Mouse (Mus musculus) adipose tissue, adult 10 weeks (tissue): ENCODE results near the gene Gm10490. TPM values are rescaled to one million over a fixed set of nuclear protein-coding genes. Genes with fewer than 3 reads are reported as not detected.

ENCODE experiments used
- polyA plus RNA-seq: library from polyadenylated mRNA; stranded (reverse); fragments of 350-450 nt; fragmentation: Illumina TruSeq; extraction: RNeasy Lipid Tissue Mini Kit (QIAGEN cat#74804); gene quantifications from one replicate; pipeline ENCODE4 v1.2.3, GENCODE M21; 2014; ENCODE audit warnings: low read depth, low replicate concordance

Gm10490 gene
- polyA plus RNA-seq: not detected

DNA sequence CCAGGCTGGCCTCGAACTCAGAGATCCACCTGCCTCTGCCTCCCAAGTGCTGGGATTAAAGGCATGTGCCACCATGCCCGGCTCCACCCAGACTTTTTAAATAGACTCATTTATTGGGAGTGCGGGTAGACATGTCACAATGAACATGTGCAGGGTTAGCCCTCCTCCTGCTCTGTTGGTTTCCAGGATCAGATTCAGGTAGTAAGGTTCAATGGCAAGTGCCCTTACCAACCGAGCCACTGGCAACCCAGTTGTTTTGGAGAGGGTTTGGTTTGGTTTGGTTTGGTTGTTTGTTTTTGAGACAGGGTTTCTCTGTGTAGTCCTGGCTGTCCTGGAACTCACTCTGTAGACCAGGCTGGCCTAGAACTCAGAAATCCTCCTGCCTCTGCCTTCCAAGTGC, at the start of gene Gm10490:
Gm10490 (plus strand) TSS at position 301 of the 400 bp plus-strand sequence.

DNA sequence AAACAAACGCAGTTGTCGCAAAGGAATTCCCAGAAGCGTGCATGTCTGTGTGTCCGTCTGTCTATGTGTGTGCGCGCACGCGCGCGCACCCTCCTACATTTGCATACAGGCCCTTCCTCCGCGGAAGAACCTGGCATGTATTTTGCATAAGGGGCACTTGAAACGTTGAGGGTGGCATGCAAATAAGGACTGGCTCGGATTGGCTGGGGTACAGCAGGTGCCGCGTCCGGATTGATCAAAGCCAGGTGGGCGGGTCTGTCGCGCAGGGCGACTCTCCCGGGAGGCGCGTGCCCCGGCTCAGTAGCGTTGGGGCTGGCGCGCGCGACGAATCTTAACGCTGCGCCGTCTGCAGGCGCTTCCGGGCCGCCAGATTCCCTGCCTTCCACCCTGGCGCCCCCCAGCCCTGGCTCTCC, 31.3 kb upstream of the Gm10490 start, which contains the start of gene Pim2:
Pim2 (plus strand) TSS at position 256 of the 413 bp plus-strand sequence.

DNA sequence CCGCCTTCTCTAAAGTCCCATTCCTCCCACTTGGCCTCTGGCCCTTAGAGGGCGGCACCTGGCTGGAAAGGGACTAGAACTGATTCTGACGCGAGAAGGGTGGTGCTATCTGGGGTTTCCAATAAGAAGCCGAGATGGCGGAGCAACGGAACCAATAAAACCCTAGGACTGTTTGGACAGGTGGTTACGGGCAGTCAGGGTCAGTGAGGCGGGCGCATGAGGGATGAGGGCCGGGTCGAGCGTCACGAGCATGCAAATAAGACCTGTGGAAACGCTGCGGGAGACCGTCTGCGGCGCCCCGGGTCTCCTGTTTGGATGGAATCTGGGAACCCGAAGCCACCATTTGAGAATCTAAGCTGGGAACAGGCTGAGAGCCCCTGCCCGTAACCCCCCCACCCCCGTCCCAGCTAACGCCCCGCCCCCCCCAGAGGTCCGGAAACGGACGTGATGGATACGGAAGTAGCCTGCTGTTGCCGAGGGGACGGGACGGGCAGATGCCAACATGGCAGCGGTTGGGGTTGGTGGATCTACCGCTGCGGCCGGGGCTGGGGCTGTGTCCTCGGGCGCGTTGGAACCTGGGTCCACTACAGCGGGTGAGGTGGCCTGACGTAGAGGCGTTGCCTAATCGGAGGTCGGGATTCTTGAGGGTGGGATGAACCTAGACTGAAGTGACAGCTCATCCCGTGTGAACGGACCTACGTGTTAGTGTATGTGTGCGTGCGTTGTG, 25.3 kb upstream of the Gm10490 start, which contains the start of gene Slc35a2:
Slc35a2 (plus strand) TSS at position 188 of the 727 bp plus-strand sequence.

DNA sequence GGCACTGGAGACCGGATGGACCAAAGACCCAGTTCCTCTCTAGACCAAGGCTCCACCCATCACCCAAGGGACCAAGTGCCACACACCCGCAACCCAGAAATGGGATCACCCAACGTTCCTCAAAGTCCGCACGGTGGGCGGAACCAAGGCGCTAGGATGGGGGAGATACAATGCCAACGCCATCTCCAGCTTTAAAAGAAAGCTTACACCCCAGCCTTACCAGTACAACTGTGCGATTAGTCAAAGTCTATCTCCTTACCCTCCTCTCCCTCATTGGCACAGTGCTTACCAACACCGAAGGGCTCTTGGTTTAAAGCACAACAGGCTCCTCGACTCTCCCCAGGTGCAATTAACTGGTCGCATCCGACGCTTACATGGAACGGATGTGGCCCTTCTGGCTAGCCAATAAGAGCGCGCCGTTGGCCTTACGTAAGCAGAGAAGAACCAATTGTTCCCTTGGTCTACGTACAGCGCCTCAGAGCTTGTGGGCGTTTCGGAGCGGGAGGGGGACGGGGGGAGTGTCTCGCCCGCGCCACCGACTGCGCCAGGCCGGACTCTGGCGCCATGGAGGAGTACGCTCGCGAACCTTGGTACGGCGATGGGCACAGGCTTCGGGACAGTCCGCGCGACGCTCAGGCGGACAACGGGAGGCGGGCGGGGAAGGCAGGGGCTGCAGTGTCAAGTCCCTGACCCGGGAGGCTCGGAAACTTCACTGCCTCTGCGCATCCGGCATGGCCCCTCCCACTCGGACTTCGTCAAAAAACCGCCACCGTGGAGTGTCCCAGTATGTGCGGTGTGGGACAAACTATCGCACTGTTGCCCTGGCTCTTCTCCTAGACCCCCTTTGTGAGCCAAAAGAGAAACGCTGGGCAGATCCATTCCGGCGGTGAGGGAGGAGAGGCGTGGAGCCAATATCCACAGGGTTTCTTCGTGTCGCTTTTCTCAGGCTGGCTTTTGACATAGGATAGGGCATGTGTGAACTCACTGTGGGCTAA, 10.2 kb upstream of the Gm10490 start, which contains the start of the genes Pqbp1 and Timm17b:
Pqbp1 (minus strand) TSS at position 390 of the 995 bp plus-strand sequence.
Timm17b (plus strand) TSS at position 478 of the 995 bp plus-strand sequence.

DNA sequence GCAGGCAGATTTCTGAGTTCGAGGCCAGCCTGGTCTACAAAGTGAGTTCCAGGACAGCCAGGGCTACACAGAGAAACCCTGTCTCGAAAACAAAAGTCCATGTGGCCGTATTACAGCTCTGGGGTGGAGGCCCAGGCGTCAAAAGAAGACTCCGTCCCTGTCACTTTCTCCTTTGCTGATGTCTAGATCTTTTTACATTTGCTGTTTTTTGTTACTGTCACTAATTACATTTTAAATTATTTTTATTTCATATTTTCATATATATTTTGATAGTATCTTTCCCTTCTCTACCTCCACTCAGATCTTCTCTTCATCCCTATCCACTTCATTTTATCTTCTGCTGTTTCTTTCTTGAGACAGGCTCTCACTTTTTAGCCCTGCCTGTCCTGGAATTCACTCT, 1.6 kb upstream of the Gm10490 start, which contains the start of gene Gm10491:
Gm10491 (minus strand) TSS at position 101 of the 400 bp plus-strand sequence.

DNA sequence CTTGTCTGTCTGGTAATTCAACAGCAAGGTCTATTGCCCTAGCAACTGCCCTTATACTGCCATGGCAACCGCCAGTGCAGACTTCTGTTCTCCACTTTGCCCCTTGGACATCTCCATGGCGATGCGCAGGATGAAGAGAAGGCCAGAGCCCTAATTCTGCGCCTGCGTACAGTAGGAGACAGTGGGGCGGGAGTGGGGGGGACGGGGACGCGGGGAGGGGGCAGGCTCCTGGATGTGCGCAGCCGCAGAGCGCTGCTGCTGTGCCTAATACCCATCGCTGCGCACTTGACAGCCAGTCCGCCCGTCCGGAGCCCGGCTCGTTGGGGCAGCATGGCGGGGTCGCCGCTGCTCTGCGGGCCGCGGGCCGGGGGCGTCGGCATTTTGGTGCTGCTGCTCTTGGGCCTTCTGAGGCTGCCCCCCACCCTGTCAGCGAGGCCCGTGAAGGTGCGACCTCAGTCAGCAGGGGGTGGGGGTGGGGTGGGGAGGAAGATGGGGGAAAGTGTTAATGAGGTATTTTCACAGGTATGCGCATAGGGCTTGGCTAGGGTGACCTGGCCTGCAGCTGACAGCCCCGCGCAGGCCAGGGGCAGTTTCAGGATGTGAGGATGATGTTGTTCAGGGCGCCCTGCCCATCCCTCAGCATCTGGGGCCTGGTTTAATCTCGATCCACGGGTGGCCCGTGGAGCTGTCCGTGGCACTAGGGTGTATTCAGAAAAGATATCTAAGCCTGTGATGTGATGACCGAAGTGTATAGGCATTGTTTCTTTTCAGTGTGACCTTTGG, 10.4 kb downstream of the Gm10490 start, which contains the start of gene Pcsk1n:
Pcsk1n (plus strand) TSS at position 222 of the 783 bp plus-strand sequence.

DNA sequence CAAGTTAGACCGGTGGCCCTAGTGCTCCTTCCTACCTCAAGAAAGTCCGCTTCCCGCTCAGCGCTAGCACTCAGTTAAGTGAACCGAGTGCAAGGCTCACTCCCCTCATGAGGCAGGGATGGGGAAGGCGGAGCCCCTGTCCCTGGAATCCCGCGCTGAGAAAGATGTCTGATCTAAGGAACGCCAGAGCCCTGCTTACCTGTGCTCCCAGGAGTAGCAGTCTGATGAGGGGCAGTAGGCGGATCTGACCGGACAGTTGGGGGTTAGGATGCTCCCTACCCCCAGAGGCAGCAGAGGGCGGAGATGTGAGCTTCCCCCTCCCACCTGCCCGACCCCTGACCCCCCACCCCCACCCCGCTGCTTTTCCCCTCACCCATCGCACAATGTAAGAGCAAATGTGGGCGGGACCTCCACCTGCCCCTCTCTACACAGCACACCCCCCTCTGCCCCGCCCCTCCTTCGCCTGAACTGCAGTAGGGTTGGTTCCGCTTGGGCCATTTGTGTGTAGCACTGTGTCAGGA, 19.0 kb downstream of the Gm10490 start, which contains the start of gene Eras:
Eras (minus strand) TSS at position 338 of the 521 bp plus-strand sequence.

DNA sequence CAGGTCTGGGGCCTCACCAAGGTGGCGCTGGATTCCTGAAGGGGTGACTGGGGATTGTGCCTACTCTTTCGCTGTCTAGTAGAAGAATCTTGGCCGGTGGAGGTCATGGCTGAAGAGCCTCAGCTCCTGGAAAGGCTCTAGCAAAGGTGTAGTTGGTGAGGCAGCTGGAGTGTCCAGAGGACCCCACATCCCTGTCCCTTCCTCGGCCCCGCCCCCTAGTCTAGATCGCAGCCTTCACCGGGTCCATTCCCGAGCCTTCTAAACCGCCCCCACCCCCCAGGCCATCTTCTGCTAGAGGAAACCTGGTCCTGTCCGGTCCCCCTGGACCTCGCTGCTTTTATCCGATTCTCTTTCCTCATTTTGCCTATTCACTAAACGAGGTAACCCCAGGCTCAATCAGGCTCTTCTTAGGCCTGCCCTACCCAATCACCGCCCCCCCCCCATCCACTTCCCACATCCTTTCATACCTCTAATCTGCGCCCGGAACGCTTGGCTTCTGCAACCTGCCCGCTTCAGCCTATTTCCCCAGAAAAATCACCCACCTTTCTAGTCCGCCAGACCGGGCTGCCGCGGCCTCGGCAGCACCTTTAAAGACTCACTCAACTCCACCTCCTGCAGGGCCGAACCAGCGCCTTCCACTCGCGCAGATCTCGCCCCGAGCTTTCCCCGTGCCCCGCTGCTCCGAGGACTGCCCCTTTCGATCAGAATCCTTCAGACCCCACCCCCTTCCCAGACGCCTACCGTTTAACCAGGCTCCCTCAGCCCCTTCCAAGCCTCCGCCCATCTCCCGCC, 38.0 kb downstream of the Gm10490 start, which contains the start of gene Hdac6:
Hdac6 (minus strand) TSS at position 782 of the 792 bp plus-strand sequence.

Other genes with a start within 250 kb of the Gm10490 start
- 262 TPM for gene Plp2, start 238.2 kb upstream of the Gm10490 start, polyA plus RNA-seq
- gene Magix, start 228.3 kb upstream of the Gm10490 start, polyA plus RNA-seq: 3.4 TPM
- 26.6 TPM for gene Gpkow, start 212.4 kb upstream of the Gm10490 start, polyA plus RNA-seq
- gene Wdr45, start 195.2 kb upstream of the Gm10490 start, polyA plus RNA-seq: 59.6 TPM
- gene Gm45208, start 187.3 kb upstream of the Gm10490 start, polyA plus RNA-seq: not detected
- gene Praf2, start 181.1 kb upstream of the Gm10490 start, polyA plus RNA-seq: 12.3 TPM
- gene Ccdc120, start 158.6 kb upstream of the Gm10490 start, polyA plus RNA-seq: 18.1 TPM
- gene Tfe3, start 147.0 kb upstream of the Gm10490 start, polyA plus RNA-seq: 70.2 TPM
- gene Gripap1, start 119.8 kb upstream of the Gm10490 start, polyA plus RNA-seq: 44.2 TPM
- gene Kcnd1, start 87.3 kb upstream of the Gm10490 start, polyA plus RNA-seq: 6.5 TPM
- 83.1 TPM for gene Otud5, start 68.2 kb upstream of the Gm10490 start, polyA plus RNA-seq
- 12.6 TPM for gene Pim2, start 31.3 kb upstream of the Gm10490 start, polyA plus RNA-seq
- gene Slc35a2, start 25.5 kb upstream of the Gm10490 start, polyA plus RNA-seq: 32.2 TPM
- 57.6 TPM for gene Pqbp1, start 10.3 kb upstream of the Gm10490 start, polyA plus RNA-seq
- 38.1 TPM for gene Timm17b, start 10.2 kb upstream of the Gm10490 start, polyA plus RNA-seq
- not detected for gene Gm10491, start 1.7 kb upstream of the Gm10490 start, polyA plus RNA-seq
- gene Pcsk1n, start 10.3 kb downstream of the Gm10490 start, polyA plus RNA-seq: 0.57 TPM
- gene Eras, start 19.1 kb downstream of the Gm10490 start, polyA plus RNA-seq: not detected
- 121 TPM for gene Hdac6, start 38.3 kb downstream of the Gm10490 start, polyA plus RNA-seq
- gene Gata1, start 68.5 kb downstream of the Gm10490 start, polyA plus RNA-seq: 0.26 TPM
- 0.91 TPM for gene Glod5, start 109.0 kb downstream of the Gm10490 start, polyA plus RNA-seq
- gene Suv39h1, start 165.2 kb downstream of the Gm10490 start, polyA plus RNA-seq: 15.3 TPM
- gene Was, start 181.0 kb downstream of the Gm10490 start, polyA plus RNA-seq: 9.3 TPM
- gene Wdr13, start 223.3 kb downstream of the Gm10490 start, polyA plus RNA-seq: 50.3 TPM
- 373 TPM for gene Rbm3, start 236.3 kb downstream of the Gm10490 start, polyA plus RNA-seq